Mouse (Mus musculus) gastrocnemius, adult 2 months (tissue): ENCODE results near the gene Get4. TPM values are rescaled to one million over a fixed set of nuclear protein-coding genes. Genes with fewer than 3 reads are reported as not detected.

ENCODE experiments used
- DNase-seq: peaks from one replicate; pipeline ENCODE4 v3.0.0; 2022
- H3K27ac ChIP-seq: fragments of 200-600 bp; 2 replicates; pipeline ENCODE4 v1.8.1; 2022; ENCODE audit warnings: mild to moderate bottlenecking
- H3K4me3 ChIP-seq: fragments of 200-600 bp; 2 replicates; pipeline ENCODE4 v1.8.1; 2022; ENCODE audit warnings: mild to moderate bottlenecking, moderate library complexity
- CTCF ChIP-seq: fragments of 200-600 bp; IDR thresholded peaks from 2 replicates; pipeline ENCODE4 v1.8.1; 2022; ENCODE audit warnings: antibody characterized with exemption, mild to moderate bottlenecking, moderate library complexity
- intact Hi-C: fragments of 180-260 bp; cut with DNase I; formaldehyde crosslinking; loops from one replicate; pipeline ENCODE4 v1.15.1; 2025
- total RNA-seq, 2 experiments: library from RNA; stranded (reverse); gene quantifications; 2 replicates each; pipeline ENCODE4 v1.2.3; 2021

Gene Get4
- total RNA-seq, 2 experiments from 2014 or later: 30.6 to 31.1 TPM

DNA sequence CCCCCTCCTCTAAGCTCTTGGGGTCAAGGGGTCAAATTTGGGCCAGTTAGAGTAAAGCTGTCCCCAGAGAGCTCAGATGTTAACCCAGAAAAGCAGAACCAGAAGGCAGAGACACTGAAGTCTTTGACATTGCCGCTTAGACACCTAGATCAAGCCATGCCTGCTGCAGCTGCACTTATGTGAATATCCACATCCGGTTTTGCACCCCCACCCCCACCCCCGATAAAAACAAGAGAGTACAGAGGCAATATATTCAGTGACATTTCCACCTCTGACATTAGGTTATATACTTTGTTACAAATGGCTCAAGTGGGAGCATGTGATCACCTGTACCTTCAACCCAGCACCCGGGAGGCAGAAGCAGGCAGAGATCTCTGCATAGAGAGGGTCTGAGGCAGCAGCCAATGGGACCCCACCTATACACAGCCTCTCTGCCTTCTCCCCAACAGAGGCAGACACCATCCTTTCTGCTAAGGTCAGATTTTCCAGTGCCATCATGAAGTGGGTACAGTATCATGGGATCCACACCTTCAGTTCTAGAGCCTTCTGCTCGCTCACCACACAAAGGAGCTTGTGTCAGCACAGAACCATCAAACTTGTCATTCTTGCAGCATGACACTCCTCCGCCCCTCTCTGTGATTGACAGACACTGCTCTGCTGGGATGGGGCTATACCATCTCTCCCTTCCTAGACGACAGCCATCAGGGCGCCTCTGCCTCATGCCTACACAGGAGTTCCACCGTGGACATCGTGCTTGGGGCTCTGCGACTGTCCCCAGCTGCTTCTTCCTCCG is 38.5 kb downstream of the Get4 start:
- TF ChIP-seq CTCF: no peak
- Histone ChIP-seq H3K27ac (no peak overlapping the region), H3K4me3 (no peak overlapping the region)
- intact Hi-C loops: no loop called here
- no peak for DNase-seq

DNA sequence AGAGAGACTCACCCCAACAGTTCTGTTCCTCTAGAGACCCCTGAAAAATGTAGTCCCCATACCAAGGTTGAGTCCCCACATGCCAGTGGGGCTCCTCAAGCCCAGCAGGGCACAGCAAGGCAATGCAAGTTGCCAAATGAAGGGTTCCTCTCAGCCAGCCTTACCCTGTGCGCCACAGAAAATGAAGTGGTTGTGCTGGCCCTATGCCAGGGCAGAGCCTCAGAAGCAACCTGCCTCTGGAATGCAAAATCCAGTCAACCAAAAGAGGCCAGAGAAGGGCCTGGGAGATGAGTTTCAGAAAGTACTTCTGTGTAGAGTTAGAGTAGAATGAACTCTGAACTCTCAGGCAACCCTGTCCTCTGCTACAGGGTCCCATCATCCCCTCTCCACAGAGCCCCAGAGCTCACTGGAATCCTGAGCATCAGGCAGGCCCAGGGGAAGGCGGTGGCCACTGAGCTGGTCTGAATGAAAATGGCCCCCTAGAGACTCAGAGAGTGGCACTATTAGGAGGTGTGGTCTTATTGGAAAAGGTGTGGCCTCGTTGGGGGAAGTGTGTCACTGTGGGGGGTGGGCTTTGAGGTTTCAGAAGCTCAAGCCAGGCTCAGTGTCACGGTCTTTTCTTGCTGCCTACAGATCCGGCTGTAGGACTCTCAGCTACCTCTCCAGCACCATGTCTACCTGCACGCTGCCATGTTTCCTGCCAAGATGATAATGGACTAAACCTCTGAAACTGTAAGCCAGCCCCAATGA is 39.9 kb downstream of the Get4 start:
- Histone ChIP-seq H3K4me3 (no peak overlapping the region), H3K27ac (no peak overlapping the region)
- no peak for DNase-seq
- intact Hi-C loops: no loop called here
- no peak for TF ChIP-seq CTCF

DNA sequence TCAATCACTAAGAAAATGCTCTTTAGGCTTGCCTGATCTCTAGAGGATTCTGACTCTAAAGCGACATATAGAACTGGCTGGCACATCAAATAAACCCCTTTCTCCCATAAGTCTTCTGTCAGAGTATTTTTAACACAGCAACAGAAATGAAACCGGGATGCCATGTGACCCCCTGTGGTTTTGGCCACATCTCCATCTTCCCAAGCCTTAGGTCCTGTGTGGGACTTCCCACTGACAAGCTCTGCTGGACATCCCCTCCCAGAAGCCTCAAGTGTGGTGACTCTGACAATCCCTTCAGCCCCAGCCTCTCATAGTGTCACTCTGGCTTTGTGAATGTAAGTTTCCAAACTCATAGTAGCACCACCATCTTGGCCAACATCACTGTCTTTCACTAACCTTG is 42.0 kb downstream of the Get4 start:
- no peak for TF ChIP-seq CTCF
- no peak for DNase-seq
- H3K27ac ChIP-seq: no peak overlapping the region
- no peak overlapping the region for H3K4me3 ChIP-seq
- intact Hi-C loops: no loop called here

DNA sequence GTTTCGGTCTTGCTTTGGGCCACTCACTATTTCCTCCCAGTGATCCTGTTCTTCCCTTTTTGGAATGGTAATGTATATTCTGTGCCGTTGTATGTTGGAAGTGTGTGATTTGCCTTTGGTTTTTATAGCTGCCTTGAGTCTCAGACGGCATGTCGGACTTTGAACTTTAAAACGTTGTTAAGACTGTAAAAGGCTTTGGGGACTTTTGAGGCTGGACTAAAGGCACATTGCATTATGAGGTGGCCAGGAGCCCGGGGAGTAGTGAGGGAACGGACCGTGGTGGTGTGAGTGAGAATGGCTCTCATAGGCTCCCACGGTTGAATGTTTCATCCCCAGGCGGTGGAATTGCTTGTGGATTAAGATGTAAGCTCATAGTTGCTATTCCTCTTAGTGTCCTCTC is 45.0 kb downstream of the Get4 start:
- intact Hi-C loops: no loop called here
- TF ChIP-seq CTCF: no peak

DNA sequence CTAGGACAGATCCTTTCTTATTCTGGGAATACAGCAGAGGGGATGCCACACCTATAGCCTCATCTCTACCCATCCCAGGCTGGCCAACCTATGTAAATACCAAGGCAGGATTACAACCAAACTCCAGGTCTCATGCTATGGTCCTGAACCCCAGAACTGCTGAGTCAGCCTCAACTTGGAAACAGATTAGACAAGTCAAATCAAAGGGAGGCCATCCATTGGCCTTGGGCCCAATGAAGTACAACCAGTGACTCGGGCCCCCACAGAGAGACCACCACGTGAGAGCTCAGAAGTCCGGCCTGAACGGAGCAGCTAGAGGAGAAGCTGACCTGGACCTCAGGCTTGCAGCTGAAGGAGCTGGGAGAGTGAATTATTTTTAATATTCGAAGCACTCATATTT is 45.6 kb downstream of the Get4 start:
- intact Hi-C loops: no loop called here
- no peak for TF ChIP-seq CTCF
- H3K27ac ChIP-seq: no peak overlapping the region
- no peak for DNase-seq
- no peak overlapping the region for H3K4me3 ChIP-seq

More for the DNA sequence above, 45.0 kb downstream of the Get4 start:
- Histone ChIP-seq H3K27ac (no peak overlapping the region), H3K4me3 (no peak overlapping the region)
- no peak for DNase-seq

DNA sequence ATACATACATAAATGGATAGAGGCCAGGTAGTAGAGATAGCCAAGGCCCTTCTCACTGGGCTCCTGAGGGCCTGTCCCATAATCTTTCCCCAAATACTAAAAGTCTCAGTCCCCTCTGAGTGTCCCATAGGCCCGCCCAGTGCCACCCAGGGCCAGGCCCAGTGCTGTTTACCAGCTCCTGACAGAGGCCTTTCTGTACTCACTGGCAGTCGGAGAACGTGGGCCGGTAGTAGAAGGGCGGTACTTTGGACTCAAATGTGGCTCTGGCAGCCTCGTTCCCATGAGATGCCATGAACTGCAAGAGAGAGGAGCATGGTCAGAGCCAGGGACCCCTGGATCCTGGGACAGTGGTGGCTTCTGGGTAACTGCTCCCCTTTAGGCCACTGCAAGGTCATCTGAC is 50.0 kb downstream of the Get4 start:
- intact Hi-C loops: no loop called here
- DNase-seq: no peak
- TF ChIP-seq CTCF: no peak
- Histone ChIP-seq H3K27ac (no peak overlapping the region), H3K4me3 (no peak overlapping the region)

DNA sequence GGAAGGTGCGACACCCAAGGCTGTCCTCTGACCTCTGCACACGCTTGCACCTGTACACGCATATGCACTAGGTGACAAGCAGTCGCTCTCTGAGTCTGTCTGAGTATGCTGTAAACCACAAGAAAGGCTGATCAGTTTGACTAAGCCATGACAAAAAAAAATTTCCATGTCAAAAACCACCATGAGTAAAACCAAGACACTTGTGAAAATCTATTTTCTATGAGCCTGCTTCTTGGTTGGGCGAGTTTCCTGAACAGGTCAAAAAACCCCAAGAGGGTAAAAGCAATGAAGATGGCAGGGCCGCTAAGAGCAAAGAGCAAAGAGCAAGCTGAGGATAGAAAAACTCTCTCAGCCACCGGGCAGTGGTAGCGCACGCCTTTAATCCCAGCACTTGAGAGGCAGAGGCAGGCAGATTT is 51.5 kb downstream of the Get4 start:
- H3K4me3 ChIP-seq: no peak overlapping the region
- DNase-seq: no peak
- intact Hi-C loops: no loop called here
- TF ChIP-seq CTCF: no peak
- no peak overlapping the region for H3K27ac ChIP-seq

DNA sequence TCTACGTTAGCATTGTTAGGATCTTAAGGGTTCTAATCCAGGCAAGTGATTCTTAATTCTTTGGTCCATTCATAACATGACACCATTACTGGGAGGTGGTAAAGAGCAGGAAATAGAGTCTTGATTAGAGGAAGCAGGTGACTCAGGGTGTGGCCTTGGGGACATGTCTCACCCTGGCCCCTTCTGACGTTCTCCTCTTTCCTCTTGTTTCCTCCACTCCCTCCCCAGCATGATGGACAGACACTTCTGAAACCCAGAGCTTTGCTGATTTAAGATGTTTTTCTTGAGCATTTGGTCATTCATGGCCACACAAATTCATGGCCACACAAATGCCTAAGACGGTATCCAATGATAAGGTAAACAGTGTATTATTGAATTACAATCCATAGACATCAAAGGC is 57.8 kb downstream of the Get4 start:
- no peak for DNase-seq
- intact Hi-C loops: no loop called here
- Histone ChIP-seq H3K27ac (no peak overlapping the region), H3K4me3 (no peak overlapping the region)
- TF ChIP-seq CTCF: no peak

DNA sequence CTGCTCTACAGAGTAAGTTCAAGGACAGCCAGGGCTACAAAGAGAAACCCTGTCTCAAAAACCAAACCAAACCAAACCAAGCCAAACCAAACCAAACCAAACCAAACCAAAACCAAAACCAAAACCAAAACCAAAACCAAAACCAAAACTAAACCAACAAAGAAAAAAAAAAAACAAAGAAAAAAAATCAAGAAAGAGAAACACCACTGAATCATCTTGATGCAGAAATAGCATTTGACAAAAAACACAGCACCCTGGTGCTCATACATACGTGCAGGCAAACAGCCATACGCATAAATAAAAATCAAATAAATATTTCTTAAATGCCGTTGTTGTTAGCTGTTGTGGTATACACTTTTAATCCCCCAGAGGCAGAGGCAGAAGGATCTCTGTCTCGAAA is 58.4 kb downstream of the Get4 start:
- no peak for TF ChIP-seq CTCF

DNA sequence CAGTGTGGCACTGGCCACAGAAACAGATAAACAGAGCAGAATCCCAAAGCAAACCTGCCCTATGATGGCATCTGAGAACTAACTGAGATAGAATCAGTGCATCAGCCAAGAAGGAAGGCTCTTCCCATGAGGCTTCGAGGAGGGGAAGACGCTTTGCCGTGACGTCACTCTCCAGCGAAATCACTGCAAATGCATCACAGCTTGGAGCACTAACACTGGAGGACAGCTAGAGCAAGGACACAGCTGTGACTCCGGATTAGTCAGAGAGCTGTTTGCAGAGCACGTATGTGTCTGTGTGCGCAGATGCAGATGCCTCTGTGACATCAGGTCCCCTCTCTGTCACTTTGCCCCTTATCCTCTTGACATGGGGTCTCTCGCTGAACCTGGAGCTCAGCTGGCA is 59.7 kb downstream of the Get4 start:
- intact Hi-C loops: no loop called here
- no peak for TF ChIP-seq CTCF
- Histone ChIP-seq H3K4me3 (no peak overlapping the region), H3K27ac (no peak overlapping the region)
- no peak for DNase-seq

More for the DNA sequence above, 58.4 kb downstream of the Get4 start:
- Histone ChIP-seq H3K4me3 (no peak overlapping the region), H3K27ac (no peak overlapping the region)
- no peak for DNase-seq
- intact Hi-C loops: no loop called here

DNA sequence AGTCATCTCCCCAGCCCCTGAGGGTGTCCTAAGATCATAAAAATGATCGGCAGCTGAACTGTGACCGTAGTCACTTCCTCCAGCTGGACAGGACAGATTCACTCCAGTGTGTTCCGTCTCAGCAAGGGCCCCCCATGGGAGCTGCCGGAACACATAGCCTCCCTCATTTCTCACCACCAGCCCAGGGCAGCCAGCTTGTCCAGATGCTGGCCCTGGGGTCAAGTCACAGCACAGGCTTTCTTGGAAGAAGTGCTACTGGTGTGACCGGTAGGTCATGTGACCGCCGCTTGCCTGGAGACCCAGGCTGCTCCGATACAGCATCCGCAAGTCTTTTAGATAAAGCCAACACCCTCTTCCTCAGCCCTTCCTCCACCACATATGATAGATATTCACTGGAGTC is 61.4 kb downstream of the Get4 start:
- no peak for DNase-seq
- intact Hi-C loops: no loop called here

DNA sequence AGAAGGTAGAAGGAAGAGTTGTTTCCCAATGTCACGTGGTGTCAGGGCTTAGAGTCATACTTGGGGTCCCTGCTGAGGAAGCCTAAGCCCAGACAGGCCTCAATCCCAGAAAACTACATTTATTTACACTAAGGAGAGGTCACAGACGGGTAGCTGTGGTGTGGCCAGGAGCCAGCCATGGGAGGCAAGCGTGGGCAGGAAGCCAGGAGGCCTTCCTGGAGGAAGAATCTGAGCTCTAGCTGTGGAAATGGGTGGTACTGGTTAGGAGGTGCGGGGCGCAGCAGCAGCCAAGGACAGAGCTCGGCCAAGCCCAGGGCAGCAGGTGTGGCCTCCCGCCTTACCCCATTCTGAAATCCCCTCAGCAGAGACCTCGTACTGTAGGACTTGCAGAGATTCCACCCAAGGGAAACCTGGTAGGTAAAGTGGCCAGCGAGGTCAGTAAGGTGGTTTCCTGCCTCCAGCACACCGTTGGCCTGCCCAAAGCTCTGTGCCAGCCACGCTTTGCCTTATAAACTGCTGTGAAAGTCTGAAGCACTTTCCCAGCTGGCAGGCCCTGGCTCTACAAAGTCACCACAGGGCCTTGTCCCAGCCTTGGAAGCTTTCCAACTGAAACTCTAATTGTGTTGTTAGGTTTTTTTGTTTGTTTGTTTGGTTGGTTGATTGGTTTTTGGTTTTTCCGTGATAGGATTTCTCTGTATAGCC is 63.0 kb downstream of the Get4 start:
- no peak overlapping the region for H3K27ac ChIP-seq
- intact Hi-C loops: no loop called here
- no peak for TF ChIP-seq CTCF
- H3K4me3 ChIP-seq: no peak overlapping the region
- DNase-seq: no peak

More for the DNA sequence above, 61.4 kb downstream of the Get4 start:
- TF ChIP-seq CTCF: no peak
- Histone ChIP-seq H3K4me3 (no peak overlapping the region), H3K27ac (no peak overlapping the region)
